Mouse (Mus musculus) heart, embryonic 15.5 days (tissue): Measurements from ENCODE around the gene Shbg. TPM values are rescaled to one million over a fixed set of nuclear protein-coding genes. Genes with fewer than 3 reads are reported as not detected.
A peak's percentile ranks its signal among the peaks of the same experiment; 100 is the strongest.

Source experiments
- ATAC-seq: fragments of 200-750 bp; cut with Nextera tagmentation; replicated peaks from 2 replicates; pipeline ENCODE4 v1.8.0; 2017; ENCODE audit warnings: low read depth, moderate TSS enrichment; ENCODE audit not compliant: insufficient number of reproducible peaks, insufficient read depth, low FRiP score
- H3K27ac ChIP-seq: fragments of 300-500 bp; sonication (generic); 2 replicates; pipeline ENCODE4 v1.5.1; 2015; ENCODE audit warnings: mild to moderate bottlenecking, inconsistent platforms
- H3K27me3 ChIP-seq: fragments of 300-500 bp; sonication (generic); 2 replicates; pipeline ENCODE4 v1.6.1; 2015; ENCODE audit warnings: inconsistent platforms
- H3K36me3 ChIP-seq: fragments of 300-500 bp; sonication (generic); 2 replicates; pipeline ENCODE4 v1.6.1; 2015; ENCODE audit warnings: mild to moderate bottlenecking, inconsistent platforms
- H3K4me1 ChIP-seq: fragments of 300-500 bp; sonication (generic); replicated peaks from 2 replicates; pipeline ENCODE4 v1.6.1; 2015; ENCODE audit warnings: inconsistent platforms
- H3K4me2 ChIP-seq: fragments of 300-500 bp; sonication (generic); 2 replicates; pipeline ENCODE4 v1.6.1; 2015; ENCODE audit warnings: inconsistent platforms, mild to moderate bottlenecking, moderate library complexity
- H3K4me3 ChIP-seq: fragments of 300-500 bp; sonication (generic); 2 replicates; pipeline ENCODE4 v1.5.1; 2015; ENCODE audit warnings: mild to moderate bottlenecking, inconsistent platforms
- H3K9ac ChIP-seq: fragments of 300-500 bp; sonication (generic); 2 replicates; pipeline ENCODE4 v1.6.1; 2015; ENCODE audit warnings: mild to moderate bottlenecking, inconsistent platforms
- H3K9me3 ChIP-seq: fragments of 300-500 bp; sonication (generic); replicated peaks from 2 replicates; pipeline ENCODE4 v1.6.1; 2016; ENCODE audit warnings: inconsistent platforms
- WGBS: fragments of 180-500 bp; shearing (Covaris S2); methylation state at CpG from one replicate; pipeline ENCODE4 v1.1.7; 2015; ENCODE audit warnings: mixed read lengths; 5-methylcytosine and 5-hydroxymethylcytosine counted together
- polyA plus RNA-seq: library from polyadenylated mRNA; unstranded; fragments of >200 nt; fragmentation: Nextera tagmentation; extraction: Ambion mirVana; gene quantifications from 2 replicates; pipeline ENCODE4 v1.2.1, GENCODE M21; 2015

The Shbg gene
- polyA plus RNA-seq, 1 experiment from 2014 or later, result not detected

DNA sequence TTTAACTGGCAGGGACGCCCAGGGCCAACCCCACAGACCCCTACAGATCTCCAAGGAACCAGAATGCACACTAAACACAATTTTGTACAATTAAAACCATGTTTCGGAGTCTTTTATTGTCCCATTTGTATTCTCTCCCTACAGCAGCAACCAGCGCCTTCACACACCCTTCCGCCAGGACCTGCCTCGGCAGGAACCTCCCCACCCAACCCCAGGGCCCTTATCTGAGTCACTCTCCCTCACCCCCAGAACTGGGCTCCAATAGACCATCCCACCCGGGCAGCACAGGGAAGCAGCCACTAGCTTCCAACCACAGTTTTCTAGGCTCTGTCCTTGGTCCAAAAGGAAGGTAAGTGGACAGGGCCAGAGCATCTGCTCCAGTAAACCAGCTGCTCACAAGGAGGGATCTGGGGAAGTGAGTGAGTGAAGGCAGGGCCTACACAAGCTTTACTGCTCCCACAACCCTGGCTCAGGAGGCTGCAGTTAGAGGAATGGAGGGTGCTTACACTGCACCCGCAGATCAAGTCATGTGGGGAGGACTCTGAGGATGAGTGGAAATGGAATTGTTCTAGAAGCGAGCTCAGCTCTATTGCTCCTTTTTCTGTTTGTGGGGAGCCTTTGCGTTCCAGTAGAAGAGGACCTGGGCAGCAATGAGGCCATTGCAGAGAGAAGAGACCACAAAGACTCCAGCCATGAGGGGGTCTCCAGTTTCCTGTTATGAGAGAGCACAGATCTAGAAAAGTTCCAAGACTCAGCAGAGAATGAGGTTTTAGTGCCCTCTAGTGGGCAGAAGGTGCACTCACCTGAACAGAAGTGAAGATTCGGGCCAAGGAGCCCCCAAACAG, 39.1 kb upstream of the Shbg start:
- Histone ChIP-seq H3K9me3 (no peaks in the 10 kb centered on the region), H3K9ac (no peak overlapping the region), H3K36me3 (peaks cover 60% of the 10 kb centered on the region), H3K4me3 (no peak overlapping the region), H3K27me3 (no peaks in the 10 kb centered on the region), H3K4me2 (no peak overlapping the region), H3K4me1 (peaks cover 29% of the 10 kb centered on the region), H3K27ac (no peak overlapping the region)
- WGBS, result 72% methylated on average over 10 of the region's 10 CpGs
- ATAC-seq, result no peak

DNA sequence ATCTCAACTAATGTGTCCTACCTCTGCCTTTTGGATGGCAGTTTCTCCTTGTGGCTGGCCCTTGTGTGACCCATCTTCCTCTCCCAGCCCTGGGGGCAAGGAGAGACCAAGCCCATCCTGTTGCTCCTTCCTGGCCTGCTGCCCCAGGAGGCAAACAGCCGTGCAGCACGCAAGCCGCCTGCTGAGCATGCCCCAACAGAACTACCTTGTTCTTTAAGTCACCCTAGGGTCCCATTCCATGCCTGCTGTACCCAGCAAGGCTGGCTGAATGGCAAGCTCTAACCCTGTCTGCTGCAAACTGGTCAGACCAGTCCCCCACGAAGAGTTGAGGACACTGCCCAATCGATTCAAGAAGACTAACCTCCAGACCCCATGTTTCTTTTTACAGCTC, 38.4 kb upstream of the Shbg start:
- H3K4me1 ChIP-seq, result peaks cover 22% of the 10 kb centered on the region
- H3K9ac ChIP-seq, result no peak overlapping the region; the same call in 1 of the 2 replicates
- no peak for ATAC-seq
- H3K27me3 ChIP-seq, result no peaks in the 10 kb centered on the region
- H3K27ac ChIP-seq, result no peak overlapping the region
- WGBS, result 72% methylated on average over 5 of the region's 5 CpGs
- no peak overlapping the region for H3K4me2 ChIP-seq
- no peak overlapping the region for H3K4me3 ChIP-seq
- H3K36me3 ChIP-seq, result peaks cover 68% of the 10 kb centered on the region
- no peaks in the 10 kb centered on the region for H3K9me3 ChIP-seq

DNA sequence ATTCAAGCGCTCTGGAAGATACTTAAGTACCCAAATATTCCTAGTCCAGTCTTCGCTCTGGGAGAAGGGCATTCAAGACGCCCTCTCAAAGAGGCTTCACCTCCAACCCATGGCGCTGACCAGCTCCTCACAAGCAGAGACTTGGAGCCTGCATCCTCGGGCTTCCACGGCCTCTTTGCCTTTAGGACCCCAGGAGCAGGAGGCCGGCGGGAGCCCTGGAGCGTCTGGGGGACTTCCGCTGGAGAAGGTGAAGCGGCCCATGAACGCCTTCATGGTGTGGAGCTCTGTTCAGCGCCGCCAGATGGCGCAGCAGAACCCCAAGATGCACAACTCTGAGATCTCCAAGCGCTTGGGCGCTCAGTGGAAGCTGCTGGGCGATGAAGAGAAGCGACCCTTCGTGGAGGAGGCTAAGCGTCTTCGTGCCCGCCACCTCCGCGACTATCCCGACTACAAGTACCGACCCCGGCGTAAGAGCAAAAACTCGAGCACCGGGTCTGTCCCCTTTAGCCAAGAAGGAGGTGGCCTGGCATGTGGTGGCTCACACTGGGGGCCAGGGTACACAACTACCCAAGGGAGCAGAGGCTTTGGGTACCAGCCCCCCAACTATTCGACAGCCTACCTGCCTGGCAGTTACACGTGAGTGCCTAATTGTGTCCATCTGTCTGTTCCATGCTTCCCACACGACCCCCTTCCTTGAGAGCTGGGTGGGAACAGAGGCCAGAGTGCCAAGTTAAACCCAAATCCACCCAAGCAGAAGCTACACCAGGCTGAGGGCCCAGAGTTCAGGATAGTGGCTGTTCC, 37.8 kb upstream of the Shbg start, which contains the start of gene Sox15:
Sox15 (plus strand) TSS at position 51 of the 801 bp plus-strand sequence.
- H3K4me3 ChIP-seq, result no peak within 1 kb of the TSS
- ATAC-seq, result 0 out of 2 replicates have a peak, but pooled peaks have one; percentile 55
- no peaks in the 10 kb centered on the region for H3K9me3 ChIP-seq
- peak within 1 kb of the TSS; percentile 24; the same call in 1 of the 2 replicates for H3K27ac ChIP-seq
- 20% methylated on average over 34 of the region's 34 CpGs for WGBS
- peak within 1 kb of the TSS; percentile 39; the same call in 1 of the 2 replicates for H3K4me2 ChIP-seq
- H3K36me3 ChIP-seq, result peaks cover 74% of the 10 kb centered on the region
- no peaks in the 10 kb centered on the region for H3K27me3 ChIP-seq
- H3K4me1 ChIP-seq, result peaks cover 19% of the 10 kb centered on the region
- H3K9ac ChIP-seq, result peak within 1 kb of the TSS; percentile 32; the same call in 1 of the 2 replicates

DNA sequence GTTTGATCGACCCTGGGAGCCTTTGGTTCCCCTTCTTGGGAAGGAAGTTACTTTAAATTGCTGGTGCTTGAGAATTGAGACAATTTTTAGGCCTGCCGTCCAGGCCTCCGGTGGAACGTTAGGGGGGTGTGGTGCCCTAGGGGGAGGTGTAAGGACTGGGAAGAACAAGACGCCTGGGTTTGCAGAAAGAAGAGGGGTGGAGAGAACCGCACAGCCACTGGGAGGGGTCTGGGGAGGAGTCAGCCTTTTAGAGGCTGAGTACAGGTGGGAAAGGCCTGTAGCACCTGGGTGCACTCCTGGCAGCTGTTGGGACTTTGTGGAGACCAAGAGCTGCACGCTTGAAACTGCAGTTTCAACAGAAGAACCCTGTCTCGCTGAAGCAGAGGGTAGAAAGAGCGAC, 37.1 kb upstream of the Shbg start:
- H3K36me3 ChIP-seq, result peaks cover 74% of the 10 kb centered on the region
- H3K4me1 ChIP-seq, result peaks cover 19% of the 10 kb centered on the region
- no peak for ATAC-seq
- H3K4me2 ChIP-seq, result no peak overlapping the region
- H3K4me3 ChIP-seq, result no peak overlapping the region
- peak overlapping the region; percentile 24; the same call in 1 of the 2 replicates for H3K27ac ChIP-seq
- 50% methylated on average over 9 of the region's 9 CpGs for WGBS
- no peaks in the 10 kb centered on the region for H3K27me3 ChIP-seq
- H3K9me3 ChIP-seq, result no peaks in the 10 kb centered on the region
- H3K9ac ChIP-seq, result no peak overlapping the region

DNA sequence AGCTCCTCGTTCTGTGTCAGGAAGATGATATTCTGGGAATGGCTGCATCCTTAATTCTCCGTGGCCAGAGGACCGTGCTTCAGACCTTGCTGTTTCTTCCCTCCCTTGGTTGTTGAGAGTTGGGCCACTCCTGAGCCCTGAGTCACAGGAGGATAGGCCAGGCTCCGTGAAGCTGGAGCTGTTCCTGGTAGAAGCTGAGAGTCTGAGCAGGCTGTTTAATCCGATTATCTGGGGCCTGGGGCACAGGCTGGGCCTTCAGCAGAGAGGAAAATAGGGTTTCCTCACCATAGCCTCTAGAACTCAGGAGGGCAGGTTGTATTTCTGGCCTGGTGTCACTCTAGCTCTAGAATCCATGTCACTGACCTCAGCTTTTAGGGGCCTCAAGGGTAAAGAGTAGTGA, 35.7 kb upstream of the Shbg start:
- Histone ChIP-seq H3K9ac (no peak overlapping the region), H3K27me3 (no peaks in the 10 kb centered on the region), H3K36me3 (peaks cover 76% of the 10 kb centered on the region), H3K9me3 (no peaks in the 10 kb centered on the region), H3K4me2 (no peak overlapping the region), H3K4me1 (peaks cover 19% of the 10 kb centered on the region), H3K27ac (no peak overlapping the region), H3K4me3 (no peak overlapping the region)
- WGBS, result 54% methylated on average over 5 of the region's 5 CpGs
- no peak for ATAC-seq

DNA sequence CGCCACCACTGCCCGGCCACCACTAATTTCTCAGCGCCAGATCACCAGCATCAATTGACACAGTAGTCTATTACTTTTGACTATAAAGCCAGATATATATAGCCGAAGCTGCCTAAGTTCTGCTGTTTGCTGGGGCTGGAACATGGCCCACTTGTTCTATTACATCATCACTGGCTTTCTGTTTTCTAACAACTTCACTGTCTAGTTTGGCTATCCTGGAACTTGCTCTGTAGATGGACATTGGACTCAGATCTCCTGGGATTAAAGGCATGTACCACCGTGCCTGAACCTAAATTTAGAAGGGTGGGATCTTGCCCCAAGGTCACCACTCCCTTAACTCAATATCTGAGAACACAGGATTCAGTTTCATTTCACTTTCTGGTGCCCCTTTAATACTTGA, 28.2 kb upstream of the Shbg start:
- Histone ChIP-seq H3K36me3 (peaks cover 92% of the 10 kb centered on the region), H3K4me2 (no peak overlapping the region), H3K27ac (no peak overlapping the region), H3K4me1 (no peaks in the 10 kb centered on the region), H3K27me3 (no peaks in the 10 kb centered on the region), H3K9me3 (no peaks in the 10 kb centered on the region), H3K9ac (no peak overlapping the region), H3K4me3 (no peak overlapping the region)
- no peak for ATAC-seq
- WGBS, result 83% methylated on average over 5 of the region's 5 CpGs

DNA sequence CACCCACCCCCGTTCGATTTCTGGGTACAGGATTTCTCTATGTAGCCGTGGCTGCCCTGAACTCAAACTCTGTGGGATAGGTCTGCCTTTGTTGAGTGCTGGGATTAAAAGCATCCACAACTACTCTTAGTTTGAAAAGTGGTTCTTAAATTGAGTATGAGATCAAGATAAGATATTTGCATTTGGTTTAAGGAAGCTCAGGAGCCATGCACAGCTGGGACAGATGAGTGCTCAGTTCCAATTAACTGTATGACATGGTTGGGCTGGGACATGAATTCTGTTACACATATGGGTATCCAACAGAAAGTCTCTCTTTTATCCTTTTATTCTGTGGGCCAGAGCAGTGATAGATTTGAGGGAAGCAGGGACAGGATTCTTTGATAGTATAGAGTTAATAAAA, 17.8 kb upstream of the Shbg start:
- Histone ChIP-seq H3K4me3 (no peak overlapping the region), H3K9ac (no peak overlapping the region), H3K9me3 (no peaks in the 10 kb centered on the region), H3K4me2 (no peak overlapping the region), H3K27ac (no peak overlapping the region), H3K4me1 (peaks cover 21% of the 10 kb centered on the region), H3K27me3 (no peaks in the 10 kb centered on the region), H3K36me3 (peaks cover 17% of the 10 kb centered on the region)
- ATAC-seq, result no peak
- WGBS, result 79% methylated on average over 3 of the region's 3 CpGs

DNA sequence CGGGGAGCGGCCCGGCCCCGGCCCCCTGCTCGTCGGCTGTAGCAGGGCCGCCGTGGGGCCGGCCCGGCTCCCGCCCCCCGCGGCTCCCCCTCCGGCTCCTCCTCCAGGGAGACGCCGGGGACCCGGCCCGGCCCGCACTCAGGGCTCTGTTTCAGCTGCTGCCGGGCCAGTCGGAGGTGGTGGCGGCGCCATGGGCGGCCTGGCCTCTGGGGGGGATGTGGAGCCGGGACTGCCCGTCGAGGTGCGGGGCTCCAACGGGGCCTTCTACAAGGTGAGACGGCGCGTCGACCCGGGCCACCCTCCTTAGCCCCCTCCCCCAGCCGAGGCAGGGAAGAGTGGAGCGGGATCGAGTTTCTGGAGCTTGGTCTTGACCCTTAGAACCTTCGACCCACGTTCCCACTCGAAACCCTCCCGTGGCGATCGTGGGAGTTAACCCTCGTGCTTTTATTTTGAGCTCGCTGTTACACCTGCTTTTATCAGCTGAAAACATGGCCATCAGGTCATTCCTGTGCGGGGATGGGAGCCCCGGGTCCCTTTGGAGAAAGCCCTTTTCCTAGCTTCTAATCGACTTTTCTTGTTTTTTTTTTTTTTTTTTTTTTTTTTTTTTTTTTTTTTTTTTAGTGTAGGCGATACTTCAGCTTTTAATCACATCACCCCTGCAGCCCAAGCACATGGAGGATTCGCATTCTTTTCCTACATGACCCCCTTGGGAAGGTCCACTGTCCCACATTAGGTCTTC, 15.6 kb upstream of the Shbg start:
- no peaks in the 10 kb centered on the region for H3K27me3 ChIP-seq
- H3K4me3 ChIP-seq, result peak overlapping the region; percentile 92
- H3K36me3 ChIP-seq, result 0 out of 2 replicates have a peak, but pooled peaks cover 4% of the 10 kb centered on the region
- under 1% methylated on average over 36 of the region's 50 CpGs for WGBS
- no peaks in the 10 kb centered on the region for H3K9me3 ChIP-seq
- H3K4me1 ChIP-seq, result peaks cover 21% of the 10 kb centered on the region
- peak; percentile 56 for ATAC-seq
- H3K4me2 ChIP-seq, result peak overlapping the region; percentile 65
- peak overlapping the region; percentile 96 for H3K27ac ChIP-seq
- H3K9ac ChIP-seq, result peak overlapping the region; percentile 89

DNA sequence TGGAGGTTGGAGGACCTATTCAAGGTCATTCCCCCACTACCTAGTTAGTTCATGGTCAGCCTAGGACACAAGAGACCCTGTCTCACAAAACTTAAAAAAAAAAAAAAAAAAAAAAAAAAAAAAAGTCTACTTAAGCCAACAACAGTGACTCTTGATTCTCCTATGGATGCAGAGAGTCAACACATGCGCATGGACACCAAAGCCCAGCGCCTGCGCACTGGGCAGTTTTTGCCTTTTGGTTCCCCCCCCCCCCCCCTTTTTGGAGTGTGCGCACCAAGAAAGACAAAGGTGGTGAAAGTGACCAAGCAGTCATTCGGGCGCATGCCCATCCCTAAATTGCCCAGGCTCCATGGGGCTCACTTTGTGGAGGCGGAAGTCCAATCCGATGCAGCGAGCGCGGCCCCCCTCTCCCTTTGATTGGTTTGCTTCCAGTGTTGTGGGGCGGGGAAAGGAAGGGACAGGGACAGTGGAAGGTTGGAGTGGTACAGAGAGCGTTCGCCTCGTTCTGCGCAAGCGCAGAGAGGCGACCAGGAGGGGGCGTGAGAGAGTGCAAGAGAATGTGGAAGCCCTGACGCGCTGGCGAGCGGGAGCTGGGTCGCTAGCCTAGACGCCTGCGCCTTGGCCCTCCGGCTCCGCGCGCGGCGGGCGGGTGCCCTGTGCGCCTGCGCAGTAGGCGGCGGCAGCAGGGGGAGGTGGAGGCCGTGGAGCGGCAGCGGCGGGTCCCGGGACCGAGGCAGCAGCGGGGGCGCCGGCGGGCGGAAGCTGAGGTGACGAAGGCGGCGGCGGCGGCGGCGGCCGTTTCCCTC, 14.8 kb upstream of the Shbg start, which contains the start of gene Fxr2:
Fxr2 (plus strand) TSS at position 707 of the 806 bp plus-strand sequence.
- Histone ChIP-seq H3K9me3 (no peaks in the 10 kb centered on the region), H3K4me2 (peak within 1 kb of the TSS; percentile 65), H3K9ac (peak within 1 kb of the TSS; percentile 89), H3K27me3 (no peaks in the 10 kb centered on the region), H3K36me3 (0 out of 2 replicates have a peak, but pooled peaks cover 4% of the 10 kb centered on the region), H3K27ac (peak within 1 kb of the TSS; percentile 96), H3K4me3 (peak within 1 kb of the TSS; percentile 92), H3K4me1 (peaks cover 21% of the 10 kb centered on the region)
- ATAC-seq, result peak; percentile 99
- under 1% methylated on average over 52 of the region's 56 CpGs for WGBS

DNA sequence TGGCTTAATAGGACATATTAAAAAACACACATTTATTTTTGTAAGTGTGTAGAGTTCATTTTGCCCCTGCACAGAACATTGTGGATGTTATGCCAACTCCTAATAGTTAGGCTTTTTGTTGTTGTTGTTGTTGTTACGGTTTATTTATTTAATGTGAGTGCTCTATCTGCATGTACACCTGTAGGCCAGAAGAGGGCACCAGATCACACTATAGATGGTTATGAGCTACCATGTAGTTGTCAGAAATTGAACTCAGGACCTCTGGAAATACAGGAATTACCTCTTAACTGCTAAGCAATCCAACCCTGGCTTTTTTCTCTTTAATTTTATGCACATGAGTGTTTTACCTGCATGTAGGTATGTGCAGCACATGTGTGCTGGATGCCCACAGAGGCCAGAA, 12.1 kb upstream of the Shbg start:
- Histone ChIP-seq H3K4me2 (no peak overlapping the region), H3K27me3 (no peaks in the 10 kb centered on the region), H3K9me3 (no peaks in the 10 kb centered on the region), H3K4me3 (no peak overlapping the region), H3K27ac (no peak overlapping the region), H3K36me3 (no peaks in the 10 kb centered on the region), H3K4me1 (peaks cover 12% of the 10 kb centered on the region), H3K9ac (no peak overlapping the region)
- 60% methylated on average over 1 of the region's 1 CpGs for WGBS
- ATAC-seq, result no peak
